In the genomic region with DNA sequence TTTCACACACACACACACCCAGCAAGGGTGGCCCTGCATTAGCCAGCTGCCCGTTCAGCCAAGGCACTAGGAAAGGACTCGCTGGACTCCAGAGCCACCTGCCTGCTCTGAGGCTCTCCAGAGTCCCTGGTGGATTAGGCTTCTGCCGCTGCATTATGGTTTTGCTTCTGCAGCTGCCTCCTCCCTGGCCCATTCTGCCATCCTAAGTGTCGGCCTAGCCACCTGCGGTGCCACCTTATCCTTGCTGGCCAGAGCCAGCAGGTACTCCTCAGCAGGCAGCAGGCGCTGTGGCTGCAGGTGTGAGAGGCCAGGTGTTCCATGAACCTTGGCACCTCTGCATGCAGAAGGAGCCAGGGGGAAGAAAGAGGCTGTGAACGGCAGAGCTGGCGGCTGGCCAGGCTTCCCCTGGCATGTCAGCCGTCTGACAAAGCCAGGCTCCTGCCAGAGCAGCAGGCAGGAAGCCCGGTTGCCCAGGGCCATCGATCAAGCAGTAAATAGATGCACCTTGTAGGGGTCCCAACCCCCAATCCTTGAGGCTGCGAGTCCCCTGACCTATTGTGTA, we compare ENCODE assay signal across 8 mouse cellular contexts. TPM values are rescaled to one million over a fixed set of nuclear protein-coding genes. Genes with fewer than 3 reads are reported as not detected.
A peak's percentile ranks its signal among the peaks of the same experiment; 100 is the strongest.
DNase-seq lines count a peak whose midpoint lies in the region; ATAC-seq and TF ChIP-seq lines count a peak whose summit lies in the region.

No protein-coding gene starts in this region.

- intact Hi-C loops in heart, adult 2 months (cut with DNase I), result no loop called here
- intact Hi-C loops in heart, postnatal 10 days (cut with DNase I), result no loop called here

- TF ChIP-seq EP300 in heart, adult 2 months (IDR thresholded peaks at IDR 0.05; ENCODE audit: insufficient read depth, low read depth, low read length), result no peak

- no peaks in the 10 kb centered on the region for H3K9me3 ChIP-seq in heart, embryonic 10.5 days
- no peaks in the 10 kb centered on the region for H3K9me3 ChIP-seq in stomach, embryonic 15.5 days

- H3K79me2 ChIP-seq in heart, adult 2 months (replicated peaks; ENCODE audit: control insufficient read depth, insufficient read depth, low read length), result no peaks in the 10 kb centered on the region

- H3K4me1 ChIP-seq in heart, adult 2 months (ENCODE audit: control insufficient read depth, insufficient read depth, low read length), result no peaks in the 10 kb centered on the region
- H3K4me1 ChIP-seq in heart, embryonic 10.5 days, result peaks cover 4% of the 10 kb centered on the region
- H3K4me1 ChIP-seq in stomach, embryonic 15.5 days, result peaks cover 5% of the 10 kb centered on the region; the same call in 1 of the 2 replicates

- no peak overlapping the region for H3K4me3 ChIP-seq in heart, adult 2 months
- H3K4me3 ChIP-seq in heart, embryonic 10.5 days, result no peak overlapping the region
- H3K4me3 ChIP-seq in stomach, embryonic 15.5 days (replicated peaks), result no peak overlapping the region

- no peaks in the 10 kb centered on the region for H3K36me3 ChIP-seq in heart, adult 2 months (ENCODE audit: control insufficient read depth, insufficient read depth, low read length)
- H3K36me3 ChIP-seq in heart, embryonic 10.5 days, result no peaks in the 10 kb centered on the region
- no peaks in the 10 kb centered on the region for H3K36me3 ChIP-seq in stomach, embryonic 15.5 days

- no peak for TF ChIP-seq CTCF in heart, adult 2 months (IDR thresholded peaks at IDR 0.05)
- no peak for TF ChIP-seq CTCF in brain, embryonic 14.5 days (IDR thresholded peaks at IDR 0.05; ENCODE audit: borderline replicate concordance, extremely low read depth, insufficient read depth, insufficient read length)

- no peak for TF ChIP-seq POLR2A in heart, adult 2 months (IDR thresholded peaks at IDR 0.05; ENCODE audit: insufficient read depth, low read depth, low read length)
- no peak for TF ChIP-seq POLR2A in brain, embryonic 14.5 days (IDR thresholded peaks at IDR 0.05; ENCODE audit: borderline replicate concordance, extremely low read depth, insufficient read depth, insufficient read length, poor library complexity, severe bottlenecking)

- H3K27ac ChIP-seq in heart, adult 2 months, result no peak overlapping the region
- no peak overlapping the region for H3K27ac ChIP-seq in heart, embryonic 10.5 days
- 0 out of 2 replicates have a peak overlapping the region, but pooled peaks have one; percentile 31 for H3K27ac ChIP-seq in stomach, embryonic 15.5 days

- H3K27me3 ChIP-seq in heart, adult 2 months (ENCODE audit: control insufficient read depth, insufficient read depth, low read length), result 0 out of 2 replicates have a peak, but pooled peaks cover 2% of the 10 kb centered on the region
- H3K27me3 ChIP-seq in heart, embryonic 10.5 days (ENCODE audit: insufficient read depth, poor library complexity, severe bottlenecking), result peaks cover 4% of the 10 kb centered on the region; the same call in 1 of the 2 replicates
- H3K27me3 ChIP-seq in stomach, embryonic 15.5 days (replicated peaks), result no peaks in the 10 kb centered on the region

- H3K9ac ChIP-seq in heart, adult 2 months (ENCODE audit: low read depth, low read length), result no peak overlapping the region
- H3K9ac ChIP-seq in stomach, embryonic 15.5 days, result no peak overlapping the region

- ATAC-seq in stomach, embryonic 15.5 days (ENCODE audit: insufficient read depth, low FRiP score, low read depth), result peak; percentile 58; the same call in 1 of the 2 replicates
- ATAC-seq in frontal cortex, adult (ENCODE audit: low TSS enrichment), result no peak

- peak; percentile 42 to 56 for DNase-seq in heart, adult 2 months
- DNase-seq in heart, embryonic 10.5 days (ENCODE audit: low spot score), result no peak
- peak; percentile 93 for DNase-seq in brain, embryonic 14.5 days (ENCODE audit: low read depth)
- DNase-seq in heart, postnatal 10 days, result peak; percentile 55 to 56
- peak; percentile 64 to 75 for DNase-seq in kidney, postnatal 25 days
- no peak for DNase-seq in frontal cortex, postnatal 25 days (ENCODE audit: low spot score in 2 of 2)

- no peak overlapping the region for H3K4me2 ChIP-seq in stomach, embryonic 15.5 days

- WGBS in heart, adult 2 months, result 31% methylated on average over 12 of the region's 12 CpGs
- 33% methylated on average over 12 of the region's 12 CpGs for WGBS in heart, embryonic 10.5 days
- WGBS in stomach, embryonic 15.5 days, result 27% methylated on average over 12 of the region's 12 CpGs

RNA-seq across cellular contexts. Expression of a gene that starts 14.8 kb away (rescaled TPM):
- total RNA-seq in heart, adult 2 months (2021), result under 1 TPM in 1 of 2 experiments, not detected in 1; 0.05 TPM
- 0.02 and 0.03 TPM in 2 replicates for polyA plus RNA-seq in heart, adult 2 months (2012; rRNA removed)
- 32.0 and 73.8 TPM in 2 replicates for polyA plus RNA-seq in heart, embryonic 10.5 days (2016; fragmentation: Nextera tagmentation; extraction: Ambion mirVana)
- polyA plus RNA-seq in brain, embryonic 14.5 days (2012; rRNA removed), result 238 and 273 TPM in 2 replicates
- total RNA-seq in heart, postnatal 10 days (2021), result 1 to 10 TPM; 2.3 TPM
- polyA plus RNA-seq in stomach, embryonic 15.5 days (2015; fragmentation: Nextera tagmentation; extraction: Ambion mirVana), result 30.8 and 35.7 TPM in 2 replicates

Comparison
In these comparisons a context has a peak if more than half of its experiments do, and no peak if none do; other contexts are left out.
1. DNase-seq: peak in heart, adult 2 months (2 of 2), brain, embryonic 14.5 days (single experiment), heart, postnatal 10 days (2 of 2) and kidney, postnatal 25 days (2 of 2); none in heart, embryonic 10.5 days (single experiment) and frontal cortex, postnatal 25 days (0 of 2).
2. RNA of a gene that starts 14.8 kb away (polyA plus RNA-seq): 238 to 273 TPM in brain, embryonic 14.5 days, 32.0 to 73.8 TPM in heart, embryonic 10.5 days and 30.8 to 35.7 TPM in stomach, embryonic 15.5 days; 0.02 to 0.03 TPM in heart, adult 2 months; every median in the first group is over 10 times any median in the second.